Mouse (Mus musculus) limb, embryonic 13.5 days (tissue): ENCODE data around the gene Sap30bp. TPM values are rescaled to one million over a fixed set of nuclear protein-coding genes. Genes with fewer than 3 reads are reported as not detected.

Experiments
- ATAC-seq: fragments of 200-750 bp; cut with Nextera tagmentation; 2 replicates; pipeline ENCODE4 v1.8.0; 2017; ENCODE audit warnings: low read depth, moderate number of reproducible peaks, moderate TSS enrichment; ENCODE audit not compliant: low FRiP score
- H3K27ac ChIP-seq: fragments of 300-500 bp; sonication (generic); 2 replicates; pipeline ENCODE4 v1.5.1; 2015; ENCODE audit warnings: inconsistent platforms, mild to moderate bottlenecking, moderate library complexity
- H3K27me3 ChIP-seq: fragments of 300-500 bp; sonication (generic); 2 replicates; pipeline ENCODE4 v1.6.1; 2015; ENCODE audit warnings: mild to moderate bottlenecking, inconsistent platforms
- H3K36me3 ChIP-seq: fragments of 300-500 bp; sonication (generic); 2 replicates; pipeline ENCODE4 v1.6.1; 2015; ENCODE audit warnings: inconsistent platforms, mild to moderate bottlenecking, moderate library complexity
- H3K4me1 ChIP-seq: fragments of 300-500 bp; sonication (generic); 2 replicates; pipeline ENCODE4 v1.6.1; 2015; ENCODE audit warnings: inconsistent platforms
- H3K4me2 ChIP-seq: fragments of 300-500 bp; sonication (generic); replicated peaks from 2 replicates; pipeline ENCODE4 v1.6.1; 2015; ENCODE audit warnings: inconsistent platforms, mild to moderate bottlenecking, moderate library complexity
- H3K4me3 ChIP-seq: fragments of 300-500 bp; sonication (generic); 2 replicates; pipeline ENCODE4 v1.5.1; 2015; ENCODE audit warnings: moderate library complexity, mild to moderate bottlenecking, inconsistent platforms
- H3K9ac ChIP-seq: fragments of 300-500 bp; sonication (generic); 2 replicates; pipeline ENCODE4 v1.6.1; 2015; ENCODE audit warnings: mild to moderate bottlenecking, inconsistent platforms
- H3K9me3 ChIP-seq: fragments of 300-500 bp; sonication (generic); 2 replicates; pipeline ENCODE4 v1.6.1; 2016; ENCODE audit warnings: inconsistent platforms
- WGBS: fragments of 180-500 bp; shearing (Covaris S2); methylation state at CpG from one replicate; pipeline ENCODE4 v1.1.7; 2015; 5-methylcytosine and 5-hydroxymethylcytosine counted together
- polyA plus RNA-seq: library from polyadenylated mRNA; unstranded; fragments of >200 nt; fragmentation: Nextera tagmentation; extraction: Ambion mirVana; gene quantifications from 2 replicates; pipeline ENCODE4 v1.2.1, GENCODE M21; 2015

Sap30bp gene
- polyA plus RNA-seq, 1 experiment from 2014 or later: 44.2 TPM

GRCm38 (mm10) chr11:115945247-115945646, 12.2 kb downstream of the Sap30bp start:
- no peaks in the 10 kb centered on the region for H3K27me3 ChIP-seq
- 0 out of 2 replicates have a peak, but pooled peaks cover 7% of the 10 kb centered on the region for H3K4me1 ChIP-seq
- no peak overlapping the region for H3K4me2 ChIP-seq
- no peak overlapping the region for H3K4me3 ChIP-seq
- H3K36me3 ChIP-seq: peaks cover 95% of the 10 kb centered on the region
- no peak overlapping the region for H3K9ac ChIP-seq
- ATAC-seq: no peak
- WGBS: 78% methylated on average over 8 of the region's 8 CpGs
- H3K9me3 ChIP-seq: no peaks in the 10 kb centered on the region
- H3K27ac ChIP-seq: 0 out of 2 replicates have a peak overlapping the region, but pooled peaks have one; percentile 48

GRCm38 (mm10) chr11:115946221-115946828, 13.2 kb downstream of the Sap30bp start:
- H3K27ac ChIP-seq: no peak overlapping the region; the same call in 1 of the 2 replicates
- no peak for ATAC-seq
- H3K36me3 ChIP-seq: peaks cover 95% of the 10 kb centered on the region

DNA sequence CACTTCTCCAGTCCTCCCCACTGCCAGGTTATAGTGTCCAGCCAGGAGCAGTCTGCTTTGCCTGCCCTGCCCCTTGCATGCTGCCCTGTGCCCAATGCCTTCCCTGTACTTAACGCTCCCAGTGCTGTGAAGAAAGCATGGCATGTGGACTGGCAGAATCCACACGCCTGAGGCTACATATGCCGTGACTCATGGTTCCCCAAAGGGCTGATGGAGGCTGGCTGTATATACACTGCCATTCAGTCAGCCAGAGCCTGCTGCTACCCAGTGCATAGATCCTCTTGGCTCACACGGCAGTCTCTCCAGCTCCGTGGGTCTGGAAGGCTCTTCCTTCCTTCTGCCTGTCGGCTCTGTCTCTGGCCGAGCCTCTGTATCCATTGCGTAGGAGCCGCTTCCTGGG, 15.2 kb downstream of the Sap30bp start:
- Histone ChIP-seq H3K27me3 (no peaks in the 10 kb centered on the region), H3K9ac (no peak overlapping the region), H3K4me1 (0 out of 2 replicates have a peak, but pooled peaks cover 7% of the 10 kb centered on the region), H3K9me3 (no peaks in the 10 kb centered on the region), H3K4me3 (no peak overlapping the region), H3K4me2 (no peak overlapping the region), H3K36me3 (peaks cover 97% of the 10 kb centered on the region), H3K27ac (no peak overlapping the region)
- 89% methylated on average over 9 of the region's 9 CpGs for WGBS
- no peak for ATAC-seq

More at GRCm38 (mm10) chr11:115946221-115946828, 13.2 kb downstream of the Sap30bp start:
- no peaks in the 10 kb centered on the region for H3K27me3 ChIP-seq
- no peak overlapping the region for H3K4me3 ChIP-seq
- 0 out of 2 replicates have a peak, but pooled peaks cover 7% of the 10 kb centered on the region for H3K4me1 ChIP-seq
- H3K4me2 ChIP-seq: no peak overlapping the region
- WGBS: 84% methylated on average over 9 of the region's 9 CpGs
- H3K9me3 ChIP-seq: no peaks in the 10 kb centered on the region
- H3K9ac ChIP-seq: no peak overlapping the region

- no peak overlapping the region for H3K9ac ChIP-seq
- 0 out of 2 replicates have a peak, but pooled peaks cover 7% of the 10 kb centered on the region for H3K4me1 ChIP-seq
- 82% methylated on average over 2 of the region's 2 CpGs for WGBS
- H3K27ac ChIP-seq: 0 out of 2 replicates have a peak overlapping the region, but pooled peaks have one; percentile 10
- H3K4me3 ChIP-seq: no peak overlapping the region
- peaks cover 98% of the 10 kb centered on the region for H3K36me3 ChIP-seq
- no peaks in the 10 kb centered on the region for H3K9me3 ChIP-seq
- ATAC-seq: no peak
- no peak overlapping the region for H3K4me2 ChIP-seq
- H3K27me3 ChIP-seq: no peaks in the 10 kb centered on the region
Measured at GRCm38 (mm10) chr11:115950719-115951118, 17.6 kb downstream of the Sap30bp start.

- ATAC-seq: no peak
- peaks cover 10% of the 10 kb centered on the region; the same call in 1 of the 2 replicates for H3K4me1 ChIP-seq
- peaks cover 88% of the 10 kb centered on the region for H3K36me3 ChIP-seq
- H3K27ac ChIP-seq: no peak overlapping the region
- H3K4me2 ChIP-seq: no peak overlapping the region
- H3K4me3 ChIP-seq: no peak overlapping the region
- no peaks in the 10 kb centered on the region for H3K27me3 ChIP-seq
- WGBS: 88% methylated on average over 5 of the region's 5 CpGs
- no peaks in the 10 kb centered on the region for H3K9me3 ChIP-seq
- no peak overlapping the region for H3K9ac ChIP-seq
Measured at GRCm38 (mm10) chr11:115954712-115955111, 21.6 kb downstream of the Sap30bp start.

DNA sequence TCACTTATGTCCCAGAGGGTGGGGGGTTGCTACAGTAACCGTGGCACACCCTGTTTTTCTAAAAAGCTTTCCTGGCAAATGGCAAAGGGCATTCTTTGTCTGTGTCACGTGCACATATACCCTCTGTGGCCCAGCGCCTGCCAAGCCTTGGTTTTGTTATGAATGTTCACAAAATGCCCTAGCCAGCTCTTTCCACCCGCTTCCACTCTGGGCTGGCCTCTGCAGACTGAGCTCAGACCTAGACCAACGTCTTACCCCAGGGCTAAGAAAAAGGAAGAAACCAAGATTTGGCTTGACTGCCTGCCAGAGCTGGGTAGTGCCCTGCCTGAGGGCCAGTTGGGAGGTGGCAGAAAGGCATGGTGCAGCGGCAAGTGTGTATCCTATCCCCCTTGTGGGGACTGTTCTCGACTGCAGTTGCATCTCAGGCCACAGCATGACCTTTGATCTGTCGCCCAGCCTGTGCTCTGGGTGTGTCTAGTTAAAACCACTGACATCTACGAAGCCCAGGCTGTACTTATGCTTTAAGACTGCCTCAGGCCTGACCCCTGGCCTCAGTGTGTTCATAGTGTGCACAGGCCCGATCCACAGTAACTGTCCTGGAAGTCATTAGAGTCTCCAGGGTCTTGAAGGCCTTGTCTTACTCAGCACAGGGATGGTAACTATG, 22.2 kb downstream of the Sap30bp start:
- WGBS: 65% methylated on average over 10 of the region's 10 CpGs
- H3K9me3 ChIP-seq: no peaks in the 10 kb centered on the region
- peaks cover 90% of the 10 kb centered on the region for H3K36me3 ChIP-seq
- no peak for ATAC-seq
- H3K4me3 ChIP-seq: no peak overlapping the region
- H3K27ac ChIP-seq: no peak overlapping the region
- H3K4me2 ChIP-seq: no peak overlapping the region
- no peak overlapping the region for H3K9ac ChIP-seq
- H3K4me1 ChIP-seq: peaks cover 6% of the 10 kb centered on the region; the same call in 1 of the 2 replicates
- H3K27me3 ChIP-seq: no peaks in the 10 kb centered on the region

DNA sequence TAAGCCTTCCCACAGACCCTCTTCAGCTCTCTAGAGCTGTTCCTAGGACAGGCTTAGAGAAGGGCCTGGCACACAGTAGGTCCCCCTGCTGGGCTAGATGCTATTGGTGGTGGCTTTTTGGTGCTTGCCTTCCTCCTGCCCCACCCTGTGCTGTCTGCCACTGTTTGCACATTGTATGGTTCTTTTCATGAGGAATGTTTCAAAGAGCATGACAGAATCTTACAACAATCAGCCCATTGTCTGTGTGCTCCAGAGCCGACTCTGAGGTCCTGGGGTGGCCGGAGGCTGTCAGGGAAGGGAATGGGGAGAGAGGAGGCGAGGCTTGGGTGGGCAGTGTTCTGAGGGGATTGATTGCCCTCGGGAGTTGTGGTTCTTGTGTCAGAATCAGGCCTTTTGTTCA, 23.4 kb downstream of the Sap30bp start:
- Histone ChIP-seq H3K4me3 (no peak overlapping the region), H3K9ac (peak overlapping the region; percentile 21; the same call in 1 of the 2 replicates), H3K4me2 (no peak overlapping the region), H3K27ac (peak overlapping the region; percentile 17; the same call in 1 of the 2 replicates), H3K27me3 (no peaks in the 10 kb centered on the region), H3K36me3 (peaks cover 90% of the 10 kb centered on the region), H3K9me3 (no peaks in the 10 kb centered on the region), H3K4me1 (peaks cover 6% of the 10 kb centered on the region; the same call in 1 of the 2 replicates)
- WGBS: 51% methylated on average over 4 of the region's 4 CpGs
- ATAC-seq: no peak

DNA sequence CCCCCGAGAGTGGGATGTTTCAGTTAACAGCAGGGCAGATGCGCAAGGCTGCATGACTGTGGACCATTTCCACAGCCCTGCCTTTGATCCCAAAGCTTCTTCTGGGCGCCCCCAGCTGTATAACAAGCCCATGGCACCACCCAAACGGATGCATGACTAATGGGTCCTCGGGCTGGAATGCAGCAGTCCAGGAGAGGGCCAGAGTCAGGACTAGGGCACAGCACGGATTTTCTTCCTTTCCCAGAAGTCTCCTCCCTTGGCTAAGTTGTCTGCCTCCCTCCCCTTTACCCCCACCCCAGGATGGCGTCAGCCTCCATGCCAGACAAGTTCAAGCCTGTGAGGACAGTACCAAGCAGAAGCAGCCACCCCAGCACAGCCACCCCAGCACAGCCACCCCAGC, 24.9 kb downstream of the Sap30bp start:
- ATAC-seq: no peak; the same call in 1 of the 2 replicates
- no peak overlapping the region for H3K4me3 ChIP-seq
- H3K9me3 ChIP-seq: no peaks in the 10 kb centered on the region
- no peak overlapping the region for H3K27ac ChIP-seq
- H3K4me2 ChIP-seq: no peak overlapping the region
- H3K4me1 ChIP-seq: peaks cover 6% of the 10 kb centered on the region; the same call in 1 of the 2 replicates
- H3K36me3 ChIP-seq: peaks cover 90% of the 10 kb centered on the region
- no peaks in the 10 kb centered on the region for H3K27me3 ChIP-seq
- H3K9ac ChIP-seq: no peak overlapping the region
- 63% methylated on average over 7 of the region's 7 CpGs for WGBS

DNA sequence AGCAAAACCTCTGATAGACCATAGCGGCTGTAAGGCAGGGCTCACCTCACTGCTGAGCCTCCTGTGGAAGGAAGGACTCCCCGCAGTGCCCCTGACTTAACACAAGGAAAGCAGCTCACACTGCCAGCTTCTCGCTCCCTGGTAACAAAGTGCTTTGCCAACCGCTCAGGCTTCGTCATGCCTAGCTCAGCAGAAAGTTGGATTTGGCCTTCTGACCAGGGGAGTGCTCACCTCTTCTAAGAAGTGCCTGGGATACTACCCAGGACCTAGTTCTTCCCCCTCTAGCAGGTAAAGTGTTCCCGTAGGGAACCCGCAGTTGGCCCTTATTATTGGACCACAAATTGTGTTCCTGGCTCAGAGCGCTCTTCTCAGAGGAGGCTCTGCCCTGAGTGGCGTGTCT, 25.9 kb downstream of the Sap30bp start:
- ATAC-seq: no peak
- H3K27me3 ChIP-seq: no peaks in the 10 kb centered on the region
- no peaks in the 10 kb centered on the region for H3K9me3 ChIP-seq
- 98% methylated on average over 9 of the region's 9 CpGs for WGBS
- H3K4me3 ChIP-seq: no peak overlapping the region
- no peak overlapping the region for H3K27ac ChIP-seq
- H3K9ac ChIP-seq: no peak overlapping the region
- no peak overlapping the region for H3K4me2 ChIP-seq
- H3K36me3 ChIP-seq: peaks cover 90% of the 10 kb centered on the region
- H3K4me1 ChIP-seq: peaks cover 6% of the 10 kb centered on the region; the same call in 1 of the 2 replicates

- no peak overlapping the region for H3K4me2 ChIP-seq
- H3K9me3 ChIP-seq: no peaks in the 10 kb centered on the region
- H3K4me3 ChIP-seq: no peak overlapping the region
- no peaks in the 10 kb centered on the region for H3K4me1 ChIP-seq
- peaks cover 89% of the 10 kb centered on the region for H3K36me3 ChIP-seq
- no peaks in the 10 kb centered on the region for H3K27me3 ChIP-seq
- no peak for ATAC-seq
- H3K27ac ChIP-seq: no peak overlapping the region
- 95% methylated on average over 9 of the region's 9 CpGs for WGBS
- no peak overlapping the region for H3K9ac ChIP-seq
Measured at GRCm38 (mm10) chr11:115962651-115963412, 29.8 kb downstream of the Sap30bp start.

- WGBS: 86% methylated on average over 10 of the region's 10 CpGs
- peaks cover 71% of the 10 kb centered on the region for H3K36me3 ChIP-seq
Measured at GRCm38 (mm10) chr11:115964977-115965604, 32.0 kb downstream of the Sap30bp start.

More at GRCm38 (mm10) chr11:115964977-115965604, 32.0 kb downstream of the Sap30bp start:
- no peak for ATAC-seq
- no peaks in the 10 kb centered on the region for H3K27me3 ChIP-seq
- no peak overlapping the region for H3K27ac ChIP-seq
- no peaks in the 10 kb centered on the region for H3K9me3 ChIP-seq
- H3K4me2 ChIP-seq: no peak overlapping the region
- no peak overlapping the region for H3K9ac ChIP-seq
- H3K4me3 ChIP-seq: no peak overlapping the region
- no peaks in the 10 kb centered on the region for H3K4me1 ChIP-seq
